Mouse (Mus musculus) c-Kit-positive CD71-negative TER-119-negative erythroid progenitor cells, embryonic 14.5 days (primary cell): ENCODE measurements around the gene 2310034G01Rik.

Source experiments
- DNase-seq: peaks from one replicate; pipeline ENCODE4 v3.0.0-alpha.2; 2013; ENCODE audit warnings: low read depth

Gene 2310034G01Rik

GRCm38 (mm10) chr19:46314872-46315742 is 35.0 kb downstream of the 2310034G01Rik start:
- no peak for DNase-seq

- DNase-seq, result no peak
These were observed 35.9 kb downstream of the 2310034G01Rik start for GRCm38 (mm10) chr19:46314151-46314601.

- no peak for DNase-seq
These were observed 36.5 kb downstream of the 2310034G01Rik start for GRCm38 (mm10) chr19:46313591-46313990.

- no peak for DNase-seq
These were observed 37.0 kb downstream of the 2310034G01Rik start for GRCm38 (mm10) chr19:46313116-46313515.

GRCm38 (mm10) chr19:46312566-46312965 is 37.5 kb downstream of the 2310034G01Rik start:
- no peak for DNase-seq

GRCm38 (mm10) chr19:46311341-46311740 is 38.8 kb downstream of the 2310034G01Rik start:
- DNase-seq, result no peak

GRCm38 (mm10) chr19:46310312-46310865 is 39.7 kb downstream of the 2310034G01Rik start:
- no peak for DNase-seq

GRCm38 (mm10) chr19:46309651-46310305 is 40.3 kb downstream of the 2310034G01Rik start:
- DNase-seq, result no peak

GRCm38 (mm10) chr19:46308706-46309435 is 41.2 kb downstream of the 2310034G01Rik start:
- peak; percentile 87 for DNase-seq

GRCm38 (mm10) chr19:46308303-46308702 is 41.8 kb downstream of the 2310034G01Rik start:
- no peak for DNase-seq

GRCm38 (mm10) chr19:46307781-46308180 is 42.3 kb downstream of the 2310034G01Rik start:
- DNase-seq, result no peak

- no peak for DNase-seq
These were observed 43.3 kb downstream of the 2310034G01Rik start for GRCm38 (mm10) chr19:46306751-46307289.

GRCm38 (mm10) chr19:46306268-46306610 is 43.9 kb downstream of the 2310034G01Rik start:
- DNase-seq, result no peak

GRCm38 (mm10) chr19:46305432-46306267 is 44.5 kb downstream of the 2310034G01Rik start:
- DNase-seq, result peak; percentile 87

- DNase-seq, result no peak
These were observed 45.2 kb downstream of the 2310034G01Rik start for GRCm38 (mm10) chr19:46304908-46305333.

- peak; percentile 86 for DNase-seq
These were observed 45.8 kb downstream of the 2310034G01Rik start, which contains the start of gene Nfkb2 for GRCm38 (mm10) chr19:46304216-46304841. Gene Nfkb2, plus strand, starts transcription at chr19:46304320.

- DNase-seq, result no peak
These were observed 46.6 kb downstream of the 2310034G01Rik start for GRCm38 (mm10) chr19:46303251-46304215.

- no peak for DNase-seq
These were observed 47.6 kb downstream of the 2310034G01Rik start for GRCm38 (mm10) chr19:46302551-46302950.
